Mouse (Mus musculus) brain, embryonic 14.5 days (tissue): Measurements from ENCODE around the gene Fbrsl1.

Experiments used
- CTCF ChIP-seq: fragments of 200-500 bp; IDR thresholded peaks from 2 replicates; pipeline ENCODE4 v1.5.1; 2012; ENCODE audit warnings: inconsistent platforms, mild to moderate bottlenecking, moderate library complexity, borderline replicate concordance; ENCODE audit not compliant: insufficient read depth, insufficient read length; ENCODE audit errors: extremely low read depth
- POLR2A ChIP-seq: fragments of 200-500 bp; IDR thresholded peaks from 2 replicates; pipeline ENCODE4 v1.6.1; 2012; ENCODE audit warnings: mild to moderate bottlenecking, inconsistent platforms, borderline replicate concordance; ENCODE audit not compliant: poor library complexity, insufficient read depth, insufficient read length, severe bottlenecking; ENCODE audit errors: extremely low read depth

GRCm38 (mm10) chr5:110428290-110428689 is 20.0 kb downstream of the Fbrsl1 start:
- TF ChIP-seq CTCF (no peak), POLR2A (no peak)
